Mouse (Mus musculus) gastrocnemius, postnatal 14 days (tissue): Measurements from ENCODE around the gene Rph3al. TPM values are rescaled to one million over a fixed set of nuclear protein-coding genes. Genes with fewer than 3 reads are reported as not detected.
A peak's percentile ranks its signal among the peaks of the same experiment; 100 is the strongest.

Experiments used
- DNase-seq: peaks from one replicate; pipeline ENCODE4 v3.0.0; 2021; ENCODE audit warnings: mixed read lengths
- intact Hi-C: fragments of 180-260 bp; cut with DNase I; formaldehyde crosslinking; loops from one replicate; pipeline ENCODE4 v1.15.1; 2025; ENCODE audit warnings: low total_unique reads
- total RNA-seq, 2 experiments: library from RNA; stranded (reverse); gene quantifications; 2 replicates each; pipeline ENCODE4 v1.2.3; 2021

Rph3al gene
- total RNA-seq, 2 experiments from 2014 or later = 3.9 to 5.6 TPM

GRCm38 (mm10) chr11:75841503-75841902 is 96.7 kb downstream of the Rph3al start:
- intact Hi-C loops = no loop called here
- DNase-seq = no peak

GRCm38 (mm10) chr11:75839536-75840430 is 98.4 kb downstream of the Rph3al start:
- DNase-seq = no peak
- intact Hi-C loops = no loop called here

GRCm38 (mm10) chr11:75838861-75839426 is 99.3 kb downstream of the Rph3al start:
- intact Hi-C loops = no loop called here
- DNase-seq = no peak

- no peak for DNase-seq
- intact Hi-C loops = no loop called here
Measured at GRCm38 (mm10) chr11:75836240-75836610, 102.0 kb downstream of the Rph3al start.

- intact Hi-C loops = no loop called here
- DNase-seq = no peak
Measured at GRCm38 (mm10) chr11:75835587-75836239, 102.5 kb downstream of the Rph3al start.

- intact Hi-C loops = no loop called here
Measured at GRCm38 (mm10) chr11:75833081-75833480, 105.1 kb downstream of the Rph3al start.

GRCm38 (mm10) chr11:75830386-75830785 is 107.8 kb downstream of the Rph3al start:
- no peak for DNase-seq
- intact Hi-C loops = no loop called here

More at GRCm38 (mm10) chr11:75833081-75833480, 105.1 kb downstream of the Rph3al start:
- no peak for DNase-seq

GRCm38 (mm10) chr11:75827414-75827813 is 110.8 kb downstream of the Rph3al start:
- DNase-seq = no peak
- intact Hi-C loops = no loop called here

GRCm38 (mm10) chr11:75823506-75823905 is 114.7 kb downstream of the Rph3al start:
- intact Hi-C loops = no loop called here
- no peak for DNase-seq

GRCm38 (mm10) chr11:75813085-75813484 is 125.1 kb downstream of the Rph3al start:
- intact Hi-C loops = no loop called here
- peak; percentile 26 for DNase-seq

- intact Hi-C loops = no loop called here
- DNase-seq = peak; percentile 82
Measured at GRCm38 (mm10) chr11:75811900-75812299, 126.3 kb downstream of the Rph3al start.

GRCm38 (mm10) chr11:75810526-75810925 is 127.7 kb downstream of the Rph3al start:
- no peak for DNase-seq

GRCm38 (mm10) chr11:75807486-75807885 is 130.7 kb downstream of the Rph3al start:
- intact Hi-C loops = no loop called here

More at GRCm38 (mm10) chr11:75810526-75810925, 127.7 kb downstream of the Rph3al start:
- intact Hi-C loops = no loop called here

GRCm38 (mm10) chr11:75801771-75802550 is 136.3 kb downstream of the Rph3al start:
- intact Hi-C loops = no loop called here
- DNase-seq = no peak

More at GRCm38 (mm10) chr11:75807486-75807885, 130.7 kb downstream of the Rph3al start:
- DNase-seq = no peak

- no peak for DNase-seq
- intact Hi-C loops = no loop called here
Measured at GRCm38 (mm10) chr11:75801369-75801768, 136.9 kb downstream of the Rph3al start.

GRCm38 (mm10) chr11:75796536-75797246 is 141.5 kb downstream of the Rph3al start:
- intact Hi-C loops = no loop called here
- DNase-seq = no peak

GRCm38 (mm10) chr11:75796029-75796445 is 142.2 kb downstream of the Rph3al start, which contains the start of gene Doc2b:
TSS of gene Doc2b (minus strand) at chr11:75796049.
- intact Hi-C loops = no loop called here
- DNase-seq = peak; percentile 17

GRCm38 (mm10) chr11:75795321-75795636 is 142.9 kb downstream of the Rph3al start:
- DNase-seq = no peak
- intact Hi-C loops = no loop called here
